ENCODE assay signal across 17 mouse cellular contexts in the genomic region with DNA sequence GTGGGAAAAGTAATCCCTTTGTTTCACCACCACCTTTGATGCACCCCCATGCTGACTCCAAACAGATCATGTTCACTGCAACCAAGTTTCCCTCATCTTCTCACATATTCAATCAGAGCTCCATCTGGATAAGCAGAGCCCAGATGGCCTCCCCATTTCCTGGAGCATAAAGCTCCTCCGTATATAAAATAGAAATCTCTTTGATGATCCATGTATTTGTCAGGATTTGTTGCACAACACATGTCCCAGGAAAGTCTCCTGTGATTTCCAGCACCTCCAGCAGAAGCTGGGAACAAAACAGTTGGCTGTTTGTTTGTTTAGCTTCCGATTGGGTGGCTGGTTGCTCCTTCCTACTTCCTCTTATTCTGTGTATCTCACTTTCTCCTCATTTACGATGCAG.
DNase-seq lines count a peak whose midpoint lies in the region; ATAC-seq and TF ChIP-seq lines count a peak whose summit lies in the region.
"Had no signal": no experiment of that assay in that cellular context is flagged by ENCODE, and none has a peak within 500 bp of the region (broad histone marks: within the 10 kb centered on the region; RNA-seq: fewer than 3 reads in every experiment).

No protein-coding gene starts in this region.

- H3K4me1 ChIP-seq in lung, postnatal 0 days (ENCODE audit: insufficient read depth, low read depth, low read length): peaks cover 3% of the 10 kb centered on the region; the same call in 1 of the 2 replicates
- peaks cover 12% of the 10 kb centered on the region for H3K4me1 ChIP-seq in forebrain, embryonic 16.5 days (replicated peaks; ENCODE audit: control insufficient read depth, insufficient read depth, low read length)

- TF ChIP-seq CTCF in lung, postnatal 0 days (IDR thresholded peaks at IDR 0.05): no peak

- no peak for DNase-seq in frontal cortex, postnatal 25 days (ENCODE audit: low spot score in 2 of 2)
- DNase-seq in lung, postnatal 0 days (ENCODE audit: low spot score): no peak
- DNase-seq in lung, postnatal 36 days: no peak
- peak; percentile 35 to 41 for DNase-seq in layer of hippocampus, postnatal 14 days (ENCODE audit: low spot score in 2 of 2)
- no peak for DNase-seq in embryo, embryonic 9.5 days (ENCODE audit: extremely low spot score)
- DNase-seq in gastrocnemius, postnatal 4 days (ENCODE audit: low spot score in 2 of 2): no peak
- DNase-seq: B cell, adult 2 months; cerebellum, adult 2 months; gastrocnemius, adult 2 months; kidney, postnatal 10 days had no signal

- peak; percentile 73 for ATAC-seq in frontal cortex, adult (ENCODE audit: low TSS enrichment)
- ATAC-seq in lung, postnatal 0 days: no peak
- ATAC-seq in forebrain, embryonic 16.5 days: peak; percentile 70
- ATAC-seq: intestine, embryonic 16.5 days had no signal

- TF ChIP-seq EP300 in lung, postnatal 0 days (IDR thresholded peaks at IDR 0.05): peak; percentile 24; the same call in 1 of the 2 replicates

- no peak overlapping the region for H3K4me2 ChIP-seq in lung, postnatal 0 days (replicated peaks; ENCODE audit: low read depth, low read length)
- H3K4me2 ChIP-seq in forebrain, embryonic 16.5 days (ENCODE audit: low read length): no peak overlapping the region
- H3K4me2 ChIP-seq: embryonic facial prominence, embryonic 12.5 days; hindbrain, embryonic 13.5 days; limb, embryonic 13.5 days; midbrain, embryonic 11.5 days had no signal

- 31% methylated on average over 3 of the region's 3 CpGs for WGBS in lung, postnatal 0 days
- 45% methylated on average over 3 of the region's 3 CpGs for WGBS in forebrain, embryonic 16.5 days

- H3K27ac ChIP-seq in lung, postnatal 0 days (ENCODE audit: low read length): no peak overlapping the region
- H3K27ac ChIP-seq in forebrain, embryonic 16.5 days (ENCODE audit: low read length): peak overlapping the region; percentile 41; the same call in 1 of the 2 replicates
- H3K27ac ChIP-seq: embryonic facial prominence, embryonic 12.5 days; gastrocnemius, adult 2 months; hindbrain, embryonic 13.5 days; limb, embryonic 13.5 days had no signal

- no peak overlapping the region for H3K9ac ChIP-seq in lung, postnatal 0 days (replicated peaks; ENCODE audit: low read depth)
- H3K9ac ChIP-seq in forebrain, embryonic 16.5 days (replicated peaks; ENCODE audit: low read depth, low read length): no peak overlapping the region
- H3K9ac ChIP-seq: embryonic facial prominence, embryonic 12.5 days; hindbrain, embryonic 13.5 days; limb, embryonic 13.5 days had no signal

- no peaks in the 10 kb centered on the region for H3K36me3 ChIP-seq in lung, postnatal 0 days (ENCODE audit: insufficient read depth, low read length)
- H3K36me3 ChIP-seq in forebrain, embryonic 16.5 days (ENCODE audit: control insufficient read depth, insufficient read depth): no peaks in the 10 kb centered on the region
- H3K36me3 ChIP-seq: embryonic facial prominence, embryonic 12.5 days; hindbrain, embryonic 13.5 days; limb, embryonic 13.5 days had no signal

- no peak overlapping the region for H3K4me3 ChIP-seq in lung, postnatal 0 days (ENCODE audit: low read depth, low read length)
- no peak overlapping the region for H3K4me3 ChIP-seq in forebrain, embryonic 16.5 days (replicated peaks; ENCODE audit: low read length)
- H3K4me3 ChIP-seq: embryonic facial prominence, embryonic 12.5 days; gastrocnemius, adult 2 months; hindbrain, embryonic 13.5 days; limb, embryonic 13.5 days had no signal

- H3K9me3 ChIP-seq in lung, postnatal 0 days (ENCODE audit: low read length): no peaks in the 10 kb centered on the region
- H3K9me3 ChIP-seq in forebrain, embryonic 16.5 days (ENCODE audit: control insufficient read depth, low read length): no peaks in the 10 kb centered on the region
- H3K9me3 ChIP-seq: embryonic facial prominence, embryonic 12.5 days; hindbrain, embryonic 13.5 days; limb, embryonic 13.5 days had no signal

- no peaks in the 10 kb centered on the region for H3K27me3 ChIP-seq in lung, postnatal 0 days (replicated peaks; ENCODE audit: insufficient read depth, low read length)
- no peaks in the 10 kb centered on the region for H3K27me3 ChIP-seq in forebrain, embryonic 16.5 days (replicated peaks; ENCODE audit: control insufficient read depth, insufficient read depth, low read length)
- H3K27me3 ChIP-seq: hindbrain, embryonic 13.5 days had no signal

Comparison
In these comparisons a context has a peak if more than half of its experiments do, and no peak if none do; other contexts are left out.
1. DNase-seq: peak in layer of hippocampus, postnatal 14 days (2 of 2); none in frontal cortex, postnatal 25 days (0 of 2), lung, postnatal 0 days (single experiment), lung, postnatal 36 days (single experiment), embryo, embryonic 9.5 days (single experiment) and gastrocnemius, postnatal 4 days (0 of 2).